Mouse (Mus musculus) right cerebral cortex, postnatal 4 days (tissue): Measurements from ENCODE around the gene Olfr916.

Experiments used
- DNase-seq: peaks from one replicate; pipeline ENCODE4 v3.0.0-alpha.2; 2022

The Olfr916 gene

DNA sequence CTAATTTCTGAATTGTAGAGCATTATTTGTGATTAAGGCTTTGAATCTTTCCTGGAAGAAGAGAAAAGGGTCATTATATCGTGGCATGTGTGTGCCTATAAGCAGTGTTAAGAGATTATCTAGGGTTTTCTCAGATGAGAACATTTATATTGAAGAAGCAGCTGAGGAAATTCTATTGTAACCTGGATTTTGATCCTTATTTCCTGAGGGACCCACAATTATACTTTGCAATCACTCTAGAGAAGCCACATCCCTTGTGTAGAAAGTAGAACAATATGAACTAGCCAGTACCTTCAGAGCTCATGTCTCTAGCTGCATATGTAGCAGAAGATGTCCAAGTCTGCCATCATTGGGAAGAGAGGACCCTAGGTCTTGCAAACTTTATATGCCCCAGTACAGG is at the start of gene Olfr916:
TSS of gene Olfr916 (minus strand) at position 101 of the 400 bp plus-strand sequence.
- DNase-seq = no peak

DNA sequence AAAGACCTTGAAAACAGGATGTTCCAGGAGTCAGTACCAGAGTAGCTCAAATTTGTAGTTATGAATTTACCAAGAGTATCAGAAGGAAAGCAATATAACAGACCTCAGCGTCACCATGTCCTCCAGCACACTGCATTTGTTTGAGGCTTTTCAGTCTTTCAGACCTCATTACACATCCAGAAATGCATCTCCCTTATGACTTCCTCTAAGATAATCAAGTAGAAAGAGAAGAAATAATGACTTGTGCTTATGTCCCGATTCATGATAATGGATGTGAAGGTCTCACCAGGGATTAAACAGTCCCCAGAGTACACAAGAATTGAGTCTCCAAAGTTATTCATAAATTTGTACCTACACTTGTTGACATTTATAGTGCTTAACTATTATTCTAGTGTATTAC is 14.8 kb upstream of the Olfr916 start, which contains the start of gene Olfr918:
TSS of gene Olfr918 (minus strand) at position 101 of the 400 bp plus-strand sequence.
- no peak for DNase-seq

DNA sequence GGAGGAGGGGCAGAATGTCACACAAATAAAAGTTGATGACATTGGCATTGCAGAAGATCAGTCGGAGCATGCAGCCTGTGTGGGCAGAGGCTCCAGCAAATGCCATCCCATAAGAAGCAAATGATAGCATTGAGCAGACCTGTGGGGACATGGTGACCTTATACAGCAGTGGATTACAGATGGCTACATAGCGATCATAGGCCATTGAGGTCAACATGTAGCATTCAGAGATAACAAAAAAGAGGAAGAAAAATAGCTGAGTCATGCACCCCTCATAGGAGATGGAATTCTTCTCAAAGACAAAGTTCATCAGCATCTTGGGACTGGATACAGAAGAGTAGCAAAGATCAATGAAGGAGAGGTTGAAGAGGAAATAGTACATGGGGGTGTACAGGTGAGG is 13.2 kb upstream of the Olfr916 start:
- DNase-seq = no peak

GRCm38 (mm10) chr9:38665742-38666141 is 6.1 kb upstream of the Olfr916 start, which contains the start of gene Olfr917:
Olfr917 (minus strand) TSS chr9:38665842.
- DNase-seq = no peak

- DNase-seq = no peak
Observed at GRCm38 (mm10) chr9:38632406-38632805, 27.3 kb downstream of the Olfr916 start.
